Mouse (Mus musculus) brain, adult 2 months (tissue): Measurements from ENCODE around the gene Ntmt1.

ENCODE experiments used
- DNase-seq: peaks from one replicate; pipeline ENCODE4 v3.0.0; 2011; ENCODE audit warnings: low read depth, low spot score

The Ntmt1 gene

DNA sequence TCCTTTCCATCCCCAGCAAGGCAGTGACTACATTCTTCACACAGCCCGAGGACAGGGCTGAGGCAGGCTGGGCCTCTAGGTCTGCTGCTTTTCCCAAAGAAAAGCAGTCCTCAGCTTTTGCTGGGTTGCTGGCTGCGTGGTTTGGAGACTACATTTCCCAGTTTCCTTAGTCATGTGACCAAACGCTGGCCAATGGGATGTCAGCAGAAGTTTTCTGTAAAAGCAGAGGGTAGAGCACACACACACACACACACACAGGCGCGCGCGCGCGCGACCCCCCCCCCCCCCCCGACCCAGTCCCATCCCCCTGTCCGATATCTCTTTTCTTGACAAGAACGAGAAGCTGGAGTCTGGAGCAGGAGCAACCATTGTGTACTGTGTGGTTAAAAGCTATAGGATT is 24.3 kb upstream of the Ntmt1 start:
- peak; percentile 90 for DNase-seq

DNA sequence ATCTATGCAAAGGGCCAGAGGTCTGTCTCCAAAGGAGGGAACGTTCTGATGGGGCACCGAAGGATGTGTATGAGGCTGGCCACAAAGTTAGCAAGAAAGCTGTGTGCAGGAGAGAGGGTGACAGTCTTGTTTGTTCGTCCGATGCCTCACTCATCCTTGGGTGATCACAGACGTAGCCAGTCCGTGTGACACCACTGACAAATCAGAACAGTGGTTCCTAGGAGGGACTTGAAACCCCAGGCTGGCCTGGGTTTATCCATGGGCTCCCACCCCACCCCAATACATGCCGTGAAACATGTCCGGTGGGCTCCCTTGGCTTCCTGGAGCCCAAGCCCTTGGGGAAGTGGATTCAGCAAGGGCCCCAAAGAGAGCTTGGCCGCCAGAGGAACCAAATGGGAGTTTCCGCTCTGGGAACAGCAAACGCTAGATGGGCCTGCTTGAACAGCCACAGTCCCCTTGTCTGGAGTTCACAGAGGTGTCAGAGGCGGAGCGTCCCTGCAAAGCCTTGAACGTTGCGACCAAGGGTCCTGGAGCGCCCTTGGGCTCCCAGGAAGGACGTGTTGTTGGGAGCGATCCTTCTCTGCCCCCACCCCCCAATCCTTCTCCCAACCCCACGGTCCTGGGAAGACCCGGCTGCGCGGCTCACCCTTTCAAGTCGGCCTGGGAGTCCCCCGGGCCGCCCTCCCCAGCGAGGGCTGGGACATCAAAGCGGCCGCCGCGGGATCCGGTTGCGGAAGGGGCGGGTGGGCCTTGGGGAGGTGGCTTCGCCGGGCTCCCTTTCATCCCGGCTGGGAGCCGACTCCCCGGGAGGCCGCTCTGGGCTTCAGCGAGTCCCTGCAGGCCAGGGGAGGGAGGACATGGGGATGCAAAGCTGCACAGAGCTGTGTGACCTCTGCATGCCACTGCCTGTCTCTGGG is 23.3 kb upstream of the Ntmt1 start:
- no peak for DNase-seq

DNA sequence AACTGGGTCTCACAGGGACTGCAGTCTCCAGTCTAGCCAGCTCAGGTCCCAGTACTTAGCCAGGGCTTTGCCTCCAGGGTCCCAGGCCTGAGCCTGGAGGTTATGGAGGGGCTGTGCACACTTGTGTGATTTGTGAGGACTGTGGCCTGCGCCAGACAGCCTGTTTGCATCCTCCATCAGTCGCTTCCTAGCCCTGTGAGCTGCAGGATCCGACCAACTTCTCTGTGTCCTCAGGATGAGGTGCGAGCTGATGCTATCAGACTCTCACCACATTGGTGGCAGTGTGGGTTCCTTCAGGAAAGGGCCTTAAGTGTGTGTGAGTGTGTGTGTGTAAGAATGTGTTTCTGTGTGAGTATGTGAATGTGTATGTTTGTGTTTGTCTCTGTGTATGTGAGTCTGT is 20.2 kb upstream of the Ntmt1 start:
- no peak for DNase-seq

DNA sequence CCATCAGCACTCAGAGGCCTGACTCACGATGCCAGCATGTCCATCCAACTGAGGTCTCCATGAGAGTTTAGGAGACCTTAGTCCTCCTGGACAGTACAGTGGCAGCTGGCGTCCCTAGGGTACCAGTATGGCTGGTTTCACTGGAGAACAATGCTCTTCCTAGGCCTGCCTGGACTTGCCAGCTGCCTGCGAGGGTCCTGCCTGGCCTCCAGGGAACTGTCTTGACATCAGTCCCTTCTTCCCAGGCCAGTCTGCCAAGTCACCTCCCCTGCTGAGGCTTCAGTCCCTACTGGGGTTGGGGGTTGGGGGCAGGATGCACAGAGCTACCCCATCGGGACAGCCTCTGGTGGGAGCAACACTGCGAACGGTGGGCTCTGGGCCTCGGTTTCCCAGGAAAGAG is 15.6 kb upstream of the Ntmt1 start:
- no peak for DNase-seq

DNA sequence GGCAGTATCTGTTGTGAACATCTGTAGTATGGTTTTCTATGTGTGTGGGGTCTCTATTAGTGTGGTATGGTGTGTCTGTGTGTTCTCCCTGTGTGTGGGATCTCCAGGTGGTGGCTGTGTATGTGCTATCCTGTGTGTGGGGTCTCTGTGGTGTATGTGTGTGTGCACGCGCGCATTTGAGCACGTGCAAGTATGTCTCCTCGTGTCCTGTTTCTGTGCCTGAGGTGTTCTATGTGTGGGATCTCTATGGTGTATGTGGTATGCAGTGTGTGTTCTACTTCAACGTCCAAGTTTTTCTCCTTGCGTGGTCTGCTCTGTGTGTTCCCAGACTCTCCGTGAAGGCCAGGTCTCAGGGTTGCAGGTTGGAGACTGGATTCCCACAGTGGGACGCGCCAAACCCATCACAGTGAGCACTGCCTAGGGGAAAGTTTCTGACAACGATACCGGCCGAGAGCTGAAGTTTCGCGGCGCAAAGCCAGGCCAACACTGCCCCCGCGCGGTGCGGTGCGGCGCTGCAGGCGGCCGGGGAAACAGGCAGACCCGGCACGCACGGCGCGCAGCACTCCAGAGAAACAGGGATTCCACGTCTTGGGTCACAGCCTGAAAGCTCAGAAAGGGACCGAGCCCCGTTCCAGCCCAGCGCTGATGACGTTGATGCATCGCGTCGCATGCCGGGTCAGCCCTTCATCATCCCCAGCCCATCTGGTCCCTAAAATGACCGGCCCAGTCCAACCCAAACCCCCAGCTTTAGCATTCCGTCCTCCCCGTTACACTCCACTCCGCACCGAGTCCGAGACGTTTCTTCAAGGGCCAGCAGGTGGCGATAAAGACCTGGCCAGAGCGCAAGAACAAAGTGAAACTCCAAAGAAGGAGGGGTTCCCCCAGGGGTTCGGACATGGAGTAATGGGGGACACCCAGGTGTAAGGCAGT is 13.2 kb upstream of the Ntmt1 start:
- DNase-seq = peak; percentile 95

DNA sequence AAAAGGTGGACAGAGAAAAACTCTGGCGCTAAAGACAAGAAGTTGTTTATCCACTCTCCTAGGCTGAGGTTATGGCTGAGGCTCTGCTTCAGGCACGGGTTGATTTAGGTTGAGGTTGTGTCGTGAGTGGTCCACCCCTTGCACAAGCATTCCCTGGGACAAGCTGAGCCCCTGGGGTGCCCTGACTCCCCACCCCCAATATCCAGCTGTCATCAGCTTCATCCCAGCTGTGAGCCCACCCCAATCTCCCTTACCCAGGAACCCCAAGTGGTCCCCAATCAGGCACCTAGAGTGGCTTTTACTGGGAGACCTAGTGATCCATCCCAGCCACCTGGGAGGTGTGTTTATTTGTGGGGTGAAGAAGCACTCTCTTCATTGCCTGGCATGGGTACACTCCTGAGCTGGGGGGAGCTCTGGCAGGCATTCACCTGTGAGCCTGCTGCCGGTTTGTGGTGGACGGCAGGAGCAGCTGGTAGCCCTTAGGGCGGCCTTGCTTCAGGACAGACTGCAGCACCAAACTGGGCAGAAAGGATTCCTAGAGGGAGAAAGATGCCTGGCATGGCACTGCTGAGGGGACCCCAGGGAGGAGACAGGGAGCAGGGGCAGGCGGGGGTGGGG is 12.2 kb upstream of the Ntmt1 start:
- no peak for DNase-seq

DNA sequence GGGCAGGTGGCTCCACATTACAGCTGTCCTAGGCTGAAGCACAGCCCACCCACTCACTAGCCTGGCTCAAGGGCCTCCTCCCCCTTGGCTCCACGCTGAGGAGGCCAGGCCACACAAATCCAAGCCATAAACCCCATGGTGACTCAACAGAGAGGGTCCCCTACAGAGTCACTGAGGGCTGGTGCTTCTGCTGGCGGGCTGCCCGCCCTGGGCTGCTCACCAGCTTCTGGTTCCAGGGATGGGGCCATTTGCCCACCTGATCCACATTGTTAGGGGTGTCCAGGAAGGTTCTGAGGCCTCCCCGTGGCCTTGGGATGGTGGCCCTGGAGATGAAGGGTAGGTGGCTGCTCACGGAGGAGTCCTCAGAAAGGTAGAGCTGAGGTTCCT is 11.7 kb upstream of the Ntmt1 start:
- no peak for DNase-seq

DNA sequence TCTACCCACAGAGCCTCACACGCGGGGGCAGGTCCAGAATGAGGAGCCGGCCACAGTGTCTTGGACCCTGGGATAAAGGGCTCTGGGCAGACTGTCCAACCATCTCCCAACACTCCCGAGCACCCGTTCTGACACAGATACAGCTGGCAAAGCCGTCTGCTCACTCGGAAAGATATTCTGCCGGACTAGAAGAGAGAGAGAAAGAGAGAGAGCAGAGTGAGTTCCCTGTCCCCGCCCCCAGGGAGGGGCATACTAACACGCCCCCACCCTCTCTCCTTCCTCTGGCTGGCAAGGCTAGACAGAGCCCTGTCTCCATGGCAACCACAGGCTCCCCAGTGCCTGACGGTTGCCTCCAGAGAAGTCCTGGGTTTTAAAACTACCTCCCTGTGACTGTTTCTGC is 11.2 kb upstream of the Ntmt1 start:
- DNase-seq = peak; percentile 97

DNA sequence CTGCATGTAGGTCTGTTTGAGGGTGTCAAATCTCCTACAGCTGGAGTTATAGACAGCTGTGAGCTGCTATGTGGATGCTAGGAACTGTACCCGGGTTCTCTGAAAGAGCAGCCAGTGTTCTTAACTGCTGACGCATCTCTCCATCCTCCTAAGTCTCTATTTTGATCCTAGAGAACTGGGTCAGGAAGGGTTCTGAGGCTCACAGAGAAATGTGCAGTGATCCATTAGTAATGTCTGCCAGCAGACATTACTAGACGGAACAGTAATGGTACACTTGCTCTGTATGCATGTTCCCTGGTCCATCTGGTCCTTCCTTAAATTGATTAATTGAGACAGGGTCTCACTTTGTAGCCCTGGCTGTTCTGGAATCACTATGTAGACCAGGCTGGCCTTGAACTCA is 8.2 kb upstream of the Ntmt1 start:
- DNase-seq = peak; percentile 69

DNA sequence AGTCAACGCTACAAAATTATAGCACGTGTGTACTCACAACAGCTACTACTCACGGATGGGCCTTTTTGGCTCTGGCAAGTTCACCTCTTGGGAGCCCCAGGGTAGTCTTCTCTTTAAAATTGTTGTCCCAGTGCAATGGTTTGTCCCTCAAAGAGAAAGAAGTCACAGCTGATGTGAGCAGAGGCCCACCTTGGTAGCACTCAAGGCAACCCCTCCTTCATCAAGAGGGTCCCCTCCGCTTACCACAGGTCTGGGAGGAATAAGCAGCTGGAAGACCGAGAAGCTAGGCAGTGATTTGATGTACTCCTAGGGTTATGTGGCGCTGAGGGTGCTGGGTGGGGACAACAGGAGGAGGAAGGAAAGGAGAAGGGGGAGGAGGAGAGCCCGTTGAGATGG is 7.0 kb upstream of the Ntmt1 start:
- DNase-seq = no peak

DNA sequence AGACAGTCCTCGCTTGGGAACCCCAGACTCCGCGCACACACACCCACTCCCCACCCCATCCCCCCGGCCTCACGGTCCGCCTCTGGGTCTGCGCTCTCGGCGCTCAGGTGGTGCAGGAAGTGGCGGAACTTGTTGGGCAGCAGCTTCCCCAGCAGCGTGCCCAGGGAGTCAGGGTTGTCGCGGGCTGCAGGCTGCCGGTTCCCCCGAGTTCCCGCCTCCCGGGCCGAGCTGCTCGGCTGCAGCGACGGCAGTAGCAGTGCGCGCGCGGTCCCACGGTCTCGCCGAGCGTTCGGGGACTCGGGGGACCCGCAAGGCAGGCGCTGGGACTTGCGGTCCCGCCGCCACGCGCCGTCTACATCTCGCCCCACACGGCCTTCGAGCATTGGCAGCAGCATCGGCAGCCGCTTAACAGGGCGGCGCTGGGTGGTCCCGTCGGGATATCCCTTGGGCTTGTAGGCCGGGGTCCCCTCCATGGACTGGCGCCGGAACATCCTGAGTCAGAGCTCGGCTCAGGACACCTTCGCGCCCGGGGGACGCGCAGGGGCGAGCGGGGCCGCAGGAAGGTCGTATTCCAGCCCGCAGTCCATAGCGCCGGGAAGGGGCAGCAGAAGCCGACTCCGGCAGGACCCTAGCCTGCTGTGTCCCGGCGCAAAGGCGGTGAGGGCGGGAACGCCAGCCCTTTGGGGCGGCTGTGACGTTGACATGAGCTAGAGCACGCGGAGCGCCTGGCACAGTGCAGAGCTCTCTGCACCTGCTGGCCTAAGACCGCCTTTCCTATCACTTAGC is 6.4 kb upstream of the Ntmt1 start:
- DNase-seq = peak; percentile 78

DNA sequence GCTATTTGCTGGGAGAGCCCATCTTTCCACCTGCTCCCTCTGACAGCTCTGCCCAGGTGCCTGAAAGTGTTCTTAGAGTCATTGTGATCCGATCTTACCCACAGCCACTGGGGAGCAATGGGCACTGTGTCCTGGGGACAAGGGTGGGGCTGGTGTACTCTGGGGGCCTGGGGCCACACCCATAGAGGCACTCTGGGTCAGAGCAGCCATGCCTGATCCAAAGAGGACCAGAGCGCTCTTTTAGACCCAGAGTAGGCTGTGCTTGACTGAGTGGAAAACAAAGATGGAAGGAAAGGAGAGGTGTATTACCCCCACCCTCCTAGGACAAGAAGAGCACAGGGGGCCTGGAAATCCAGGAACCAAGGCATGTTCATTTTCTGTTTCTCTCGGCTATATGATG is 4.0 kb upstream of the Ntmt1 start, which contains the start of gene 1700001O22Rik:
Gene 1700001O22Rik (minus strand): TSS at position 58 of the 400 bp plus-strand sequence.
- no peak for DNase-seq

DNA sequence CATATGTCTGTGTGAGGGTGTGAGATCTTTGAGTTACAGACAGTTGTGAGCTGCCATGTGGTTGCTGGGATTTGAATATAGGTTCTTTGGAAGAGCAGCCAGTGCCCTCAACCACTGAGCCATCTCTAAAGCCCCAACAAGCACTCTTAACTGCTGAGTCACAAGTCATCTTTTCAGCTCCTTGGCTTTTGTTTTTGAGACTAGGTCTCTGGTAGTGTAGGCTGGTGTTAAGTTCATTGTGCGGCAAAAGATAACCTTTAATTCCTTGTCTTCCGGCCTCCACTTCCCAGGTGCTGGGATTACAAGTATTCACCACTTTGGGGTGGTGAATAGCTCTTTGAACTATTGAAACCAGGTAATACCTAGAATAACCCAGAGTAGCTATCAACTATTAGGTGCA is 1.6 kb upstream of the Ntmt1 start:
- no peak for DNase-seq

DNA sequence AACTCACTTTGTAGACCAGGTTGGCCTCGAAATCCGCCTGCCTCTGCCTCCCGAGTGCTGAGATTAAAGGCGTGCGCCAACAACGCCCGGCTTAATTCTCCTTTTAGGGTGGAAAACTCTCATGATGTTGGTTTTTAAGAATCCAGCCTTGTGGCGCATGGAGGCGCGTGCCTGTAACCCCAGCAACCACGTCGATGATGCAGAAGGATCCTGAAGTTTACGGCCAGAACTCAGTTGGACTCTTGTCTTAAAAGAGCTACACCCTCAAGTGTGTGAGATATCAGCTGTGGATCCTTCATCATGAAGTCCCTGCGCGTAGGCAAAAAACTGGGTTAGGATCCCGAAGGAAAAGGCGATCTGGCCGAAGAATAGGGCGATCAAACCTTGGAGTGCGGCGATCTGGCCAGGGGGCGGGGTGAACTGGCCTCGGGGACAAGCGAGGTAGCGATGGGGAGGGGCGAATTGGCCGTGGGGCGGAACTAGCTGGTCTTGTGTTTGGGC is 429 bp upstream of the Ntmt1 start:
- no peak for DNase-seq

DNA sequence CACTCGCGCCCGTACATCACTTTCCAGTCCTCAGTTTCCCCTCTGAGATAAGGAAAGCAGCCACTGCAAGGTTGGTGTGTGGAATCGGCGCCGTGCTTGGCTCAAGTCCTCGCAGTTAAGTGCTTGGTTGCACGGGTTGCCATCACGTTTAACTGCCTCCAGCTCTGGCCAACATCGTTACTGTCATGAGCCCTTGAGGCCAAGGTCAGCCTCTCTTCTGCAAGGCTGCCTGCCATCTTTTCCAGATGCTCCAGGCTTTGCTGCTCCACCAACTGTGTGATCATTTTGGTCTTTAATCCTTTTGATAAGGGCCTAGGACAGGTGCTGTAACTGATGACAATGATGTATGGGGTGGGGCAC is 650 bp downstream of the Ntmt1 start:
- no peak for DNase-seq

DNA sequence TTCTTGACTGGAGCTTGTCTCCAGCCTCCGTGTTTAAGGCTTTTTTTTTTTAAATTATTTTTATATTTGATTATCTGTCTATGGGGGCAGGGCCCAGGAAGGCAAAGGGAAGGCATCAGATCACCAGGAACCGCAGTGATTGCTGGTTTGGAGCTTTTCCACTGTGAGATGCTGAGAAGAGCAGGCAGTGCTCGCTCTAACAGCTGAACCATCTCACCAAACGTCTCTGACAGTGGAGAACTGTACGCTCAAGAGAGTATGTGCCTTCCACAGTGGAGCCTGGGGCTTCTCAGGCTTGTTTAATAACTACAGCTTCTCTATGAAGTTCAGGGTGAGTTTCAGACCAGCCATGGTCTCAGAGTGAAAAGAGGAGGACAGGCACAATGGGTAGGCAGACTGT is 1.9 kb downstream of the Ntmt1 start:
- no peak for DNase-seq

DNA sequence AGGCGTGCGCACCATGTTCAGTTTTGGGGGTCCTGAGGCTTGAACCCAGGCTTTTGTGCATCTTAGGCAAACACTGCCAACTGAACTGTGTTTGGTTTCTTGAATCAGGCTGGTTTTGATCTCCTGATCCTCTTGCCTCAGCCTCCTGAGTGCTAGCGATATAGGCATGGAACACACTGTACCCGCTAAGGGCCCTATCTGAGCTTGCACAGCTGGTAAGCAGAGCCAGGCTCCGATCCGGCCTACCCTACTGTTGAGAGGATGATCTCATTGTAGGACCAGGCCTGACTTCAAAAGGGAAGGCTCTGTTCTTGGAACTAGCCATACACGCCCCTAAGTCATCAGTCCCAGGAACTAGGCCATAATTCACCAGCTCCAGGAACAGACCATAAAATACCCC is 2.9 kb downstream of the Ntmt1 start:
- DNase-seq = no peak

DNA sequence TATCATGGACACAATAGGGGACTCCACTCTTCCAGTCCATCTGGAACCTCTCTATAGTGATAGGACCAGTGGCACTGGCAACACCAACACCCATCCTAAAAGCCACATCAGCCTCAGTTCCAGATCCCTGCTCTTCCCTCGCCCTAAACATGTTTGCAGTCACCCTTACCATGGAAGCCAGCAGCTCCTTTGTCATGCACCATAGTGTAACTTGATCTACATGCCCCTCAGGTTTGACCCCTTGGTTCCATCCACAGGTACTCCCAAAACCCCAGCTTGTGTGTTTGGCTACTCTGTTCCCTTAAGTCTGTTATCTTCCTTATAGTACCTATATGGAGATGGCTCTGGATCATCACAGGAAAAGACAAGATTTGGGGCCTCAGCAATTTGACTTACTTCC is 8.8 kb downstream of the Ntmt1 start:
- DNase-seq = no peak

DNA sequence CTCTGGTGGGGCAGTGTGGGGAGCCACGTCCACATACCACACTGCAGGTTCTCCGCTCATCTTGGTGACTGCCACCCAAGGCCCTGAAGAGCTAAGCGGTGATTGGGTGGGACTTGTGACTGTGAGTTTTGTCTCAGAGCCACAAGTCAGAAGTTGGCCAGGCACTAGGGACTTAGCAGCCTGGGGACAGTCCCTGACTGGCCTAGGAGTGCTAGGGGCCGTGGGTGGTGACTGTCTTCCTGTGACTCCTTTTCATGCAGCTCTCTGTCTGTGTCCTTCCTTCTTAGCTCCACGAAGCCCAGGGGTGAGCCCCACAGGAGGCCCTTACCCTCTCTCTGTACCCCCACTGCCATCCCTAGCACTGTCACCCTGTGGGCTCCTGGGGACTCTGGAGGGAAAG is 12.2 kb downstream of the Ntmt1 start:
- no peak for DNase-seq

DNA sequence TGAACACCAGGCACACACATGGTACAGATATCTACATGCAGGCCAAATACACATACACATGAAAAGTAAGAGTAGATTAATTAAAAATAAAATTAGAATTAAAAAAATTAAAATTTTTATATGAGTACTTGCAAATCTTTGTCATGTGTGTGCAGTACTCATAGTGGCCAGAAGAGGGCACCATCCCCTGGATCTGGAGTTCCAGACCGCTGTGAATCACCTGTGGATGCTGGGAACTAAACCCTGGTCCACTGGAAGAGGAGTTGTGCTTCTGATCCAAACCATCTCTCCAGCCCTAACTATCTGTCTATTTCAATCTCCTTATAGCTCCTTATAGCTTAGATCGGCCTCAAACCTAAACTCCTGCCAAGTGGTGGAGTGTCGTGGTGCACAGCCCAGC is 13.4 kb downstream of the Ntmt1 start:
- no peak for DNase-seq

DNA sequence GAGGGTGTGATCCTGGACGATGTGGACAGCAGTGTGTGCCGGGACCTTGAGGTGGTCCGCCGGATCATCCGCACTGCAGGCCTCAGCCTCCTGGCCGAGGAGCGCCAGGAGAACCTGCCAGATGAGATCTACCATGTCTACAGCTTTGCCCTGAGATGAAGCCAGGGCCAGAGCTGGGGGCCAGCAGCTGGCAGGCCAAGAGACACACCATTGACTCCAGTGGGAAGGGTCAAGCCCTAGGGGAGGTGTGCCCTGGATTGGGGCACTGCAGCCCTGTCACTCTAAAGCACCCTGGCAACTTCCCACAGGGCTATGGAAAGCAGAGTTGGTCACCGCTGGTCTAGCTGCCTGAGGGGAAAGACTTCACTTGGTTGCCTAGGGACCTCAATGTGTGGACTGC is 14.8 kb downstream of the Ntmt1 start:
- DNase-seq = no peak
